Mouse (Mus musculus) hindbrain, embryonic 16.5 days (tissue): ENCODE results near the gene Laptm5. TPM values are rescaled to one million over a fixed set of nuclear protein-coding genes. Genes with fewer than 3 reads are reported as not detected.
A peak's percentile ranks its signal among the peaks of the same experiment; 100 is the strongest.

Source experiments
- ATAC-seq: fragments of 200-750 bp; cut with Nextera tagmentation; 2 replicates; pipeline ENCODE4 v1.8.0; 2017; ENCODE audit warnings: moderate TSS enrichment, moderate library complexity
- H3K27ac ChIP-seq: fragments of 300-500 bp; sonication (generic); 2 replicates; pipeline ENCODE4 v1.5.1; 2014; ENCODE audit warnings: low read depth, mild to moderate bottlenecking, control low read depth, low read length, moderate library complexity
- H3K27me3 ChIP-seq: fragments of 300-500 bp; sonication (generic); replicated peaks from 2 replicates; pipeline ENCODE4 v1.6.1; 2014; ENCODE audit warnings: low read length; ENCODE audit not compliant: control insufficient read depth, insufficient read depth
- H3K36me3 ChIP-seq: fragments of 300-500 bp; sonication (generic); 2 replicates; pipeline ENCODE4 v1.6.1; 2014; ENCODE audit warnings: mild to moderate bottlenecking, low read length, moderate library complexity, mixed read lengths; ENCODE audit not compliant: control insufficient read depth, insufficient read depth
- H3K4me1 ChIP-seq: fragments of 300-500 bp; sonication (generic); 2 replicates; pipeline ENCODE4 v1.6.1; 2014; ENCODE audit warnings: low read depth, low read length; ENCODE audit not compliant: control insufficient read depth, insufficient read depth
- H3K4me2 ChIP-seq: fragments of 300-500 bp; sonication (generic); 2 replicates; pipeline ENCODE4 v1.6.1; 2014; ENCODE audit warnings: mild to moderate bottlenecking, low read length, control low read depth, moderate library complexity
- H3K4me3 ChIP-seq: fragments of 300-500 bp; sonication (generic); 2 replicates; pipeline ENCODE4 v1.5.1; 2014; ENCODE audit warnings: mild to moderate bottlenecking, low read length, control low read depth, moderate library complexity
- H3K9ac ChIP-seq: fragments of 300-500 bp; sonication (generic); 2 replicates; pipeline ENCODE4 v1.6.1; 2014; ENCODE audit warnings: low read depth, mild to moderate bottlenecking, control low read depth, low read length, moderate library complexity
- H3K9me3 ChIP-seq: fragments of 300-500 bp; sonication (generic); 2 replicates; pipeline ENCODE4 v1.6.1; 2014; ENCODE audit warnings: mild to moderate bottlenecking, low read length, moderate library complexity; ENCODE audit not compliant: control insufficient read depth
- WGBS: fragments of 180-500 bp; shearing (Covaris S2); extraction: QIAGEN DNeasy Blood & Tissue Kit; methylation state at CpG from one replicate; pipeline ENCODE4 v1.1.7; 2014; 5-methylcytosine and 5-hydroxymethylcytosine counted together
- polyA plus RNA-seq: library from polyadenylated mRNA; unstranded; fragments of >200 nt; fragmentation: Nextera tagmentation; extraction: Ambion mirVana; gene quantifications from 2 replicates; pipeline ENCODE4 v1.2.1, GENCODE M21; 2015

Laptm5 gene
- polyA plus RNA-seq, 1 experiment from 2014 or later, result 27.2 TPM

GRCm38 (mm10) chr4:130905882-130906281 is 7.0 kb upstream of the Laptm5 start:
- ATAC-seq, result no peak; the same call in 1 of the 2 replicates
- Histone ChIP-seq H3K9ac (no peak overlapping the region), H3K9me3 (no peaks in the 10 kb centered on the region), H3K4me3 (no peak overlapping the region), H3K27ac (no peak overlapping the region), H3K4me1 (peaks cover 3% of the 10 kb centered on the region; the same call in 1 of the 2 replicates), H3K36me3 (no peaks in the 10 kb centered on the region), H3K4me2 (no peak overlapping the region), H3K27me3 (no peaks in the 10 kb centered on the region)
- 85% methylated on average over 6 of the region's 6 CpGs for WGBS

GRCm38 (mm10) chr4:130906296-130906695 is 6.6 kb upstream of the Laptm5 start:
- peak; percentile 73 for ATAC-seq
- H3K27me3 ChIP-seq, result no peaks in the 10 kb centered on the region
- no peak overlapping the region for H3K4me3 ChIP-seq
- no peaks in the 10 kb centered on the region for H3K9me3 ChIP-seq
- no peaks in the 10 kb centered on the region for H3K36me3 ChIP-seq
- no peak overlapping the region for H3K27ac ChIP-seq
- no peak overlapping the region for H3K4me2 ChIP-seq
- WGBS, result 27% methylated on average over 8 of the region's 8 CpGs
- no peak overlapping the region for H3K9ac ChIP-seq
- H3K4me1 ChIP-seq, result peaks cover 3% of the 10 kb centered on the region; the same call in 1 of the 2 replicates

GRCm38 (mm10) chr4:130907200-130908069 is 5.5 kb upstream of the Laptm5 start:
- 65% methylated on average over 19 of the region's 19 CpGs for WGBS
- H3K4me2 ChIP-seq, result no peak overlapping the region
- no peaks in the 10 kb centered on the region for H3K27me3 ChIP-seq
- H3K4me1 ChIP-seq, result peaks cover 3% of the 10 kb centered on the region; the same call in 1 of the 2 replicates
- no peaks in the 10 kb centered on the region for H3K9me3 ChIP-seq
- ATAC-seq, result no peak
- H3K27ac ChIP-seq, result no peak overlapping the region
- no peaks in the 10 kb centered on the region for H3K36me3 ChIP-seq
- H3K4me3 ChIP-seq, result no peak overlapping the region
- H3K9ac ChIP-seq, result no peak overlapping the region

GRCm38 (mm10) chr4:130908133-130908532 is 4.8 kb upstream of the Laptm5 start:
- WGBS, result 93% methylated on average over 10 of the region's 10 CpGs

GRCm38 (mm10) chr4:130909167-130909874 is 3.6 kb upstream of the Laptm5 start:
- no peaks in the 10 kb centered on the region for H3K27me3 ChIP-seq
- H3K4me2 ChIP-seq, result no peak overlapping the region
- WGBS, result 55% methylated on average over 17 of the region's 17 CpGs
- H3K4me3 ChIP-seq, result no peak overlapping the region
- no peaks in the 10 kb centered on the region for H3K36me3 ChIP-seq
- no peak overlapping the region for H3K9ac ChIP-seq
- H3K27ac ChIP-seq, result no peak overlapping the region
- H3K4me1 ChIP-seq, result peaks cover 3% of the 10 kb centered on the region; the same call in 1 of the 2 replicates
- no peaks in the 10 kb centered on the region for H3K9me3 ChIP-seq
- no peak for ATAC-seq

More at GRCm38 (mm10) chr4:130908133-130908532, 4.8 kb upstream of the Laptm5 start:
- Histone ChIP-seq H3K4me3 (no peak overlapping the region), H3K27ac (no peak overlapping the region), H3K36me3 (no peaks in the 10 kb centered on the region), H3K4me1 (peaks cover 3% of the 10 kb centered on the region; the same call in 1 of the 2 replicates), H3K9ac (no peak overlapping the region), H3K4me2 (no peak overlapping the region), H3K27me3 (no peaks in the 10 kb centered on the region), H3K9me3 (no peaks in the 10 kb centered on the region)
- ATAC-seq, result no peak

GRCm38 (mm10) chr4:130910666-130911065 is 2.3 kb upstream of the Laptm5 start:
- no peak overlapping the region for H3K27ac ChIP-seq
- 54% methylated on average over 7 of the region's 7 CpGs for WGBS
- no peak overlapping the region for H3K4me3 ChIP-seq
- no peak overlapping the region for H3K9ac ChIP-seq
- H3K4me2 ChIP-seq, result no peak overlapping the region
- no peaks in the 10 kb centered on the region for H3K27me3 ChIP-seq
- no peak for ATAC-seq
- no peaks in the 10 kb centered on the region for H3K9me3 ChIP-seq
- H3K36me3 ChIP-seq, result no peaks in the 10 kb centered on the region
- peaks cover 3% of the 10 kb centered on the region; the same call in 1 of the 2 replicates for H3K4me1 ChIP-seq

GRCm38 (mm10) chr4:130912626-130913025 is 299 bp upstream of the Laptm5 start:
- 77% methylated on average over 3 of the region's 3 CpGs for WGBS

GRCm38 (mm10) chr4:130913511-130913910 is 586 bp downstream of the Laptm5 start:
- WGBS, result 80% methylated on average over 3 of the region's 3 CpGs
- H3K4me3 ChIP-seq, result no peak overlapping the region
- no peaks in the 10 kb centered on the region for H3K4me1 ChIP-seq
- H3K9me3 ChIP-seq, result no peaks in the 10 kb centered on the region
- H3K36me3 ChIP-seq, result no peaks in the 10 kb centered on the region
- ATAC-seq, result no peak
- no peak overlapping the region for H3K4me2 ChIP-seq
- H3K27ac ChIP-seq, result no peak overlapping the region
- no peak overlapping the region for H3K9ac ChIP-seq
- H3K27me3 ChIP-seq, result no peaks in the 10 kb centered on the region

More at GRCm38 (mm10) chr4:130912626-130913025, 299 bp upstream of the Laptm5 start:
- Histone ChIP-seq H3K4me1 (no peaks in the 10 kb centered on the region), H3K9me3 (no peaks in the 10 kb centered on the region), H3K36me3 (no peaks in the 10 kb centered on the region), H3K27ac (no peak overlapping the region), H3K9ac (no peak overlapping the region), H3K4me2 (no peak overlapping the region), H3K4me3 (no peak overlapping the region), H3K27me3 (no peaks in the 10 kb centered on the region)
- no peak for ATAC-seq

- H3K9ac ChIP-seq, result no peak overlapping the region
- H3K4me1 ChIP-seq, result no peaks in the 10 kb centered on the region
- ATAC-seq, result no peak
- no peaks in the 10 kb centered on the region for H3K36me3 ChIP-seq
- H3K4me3 ChIP-seq, result no peak overlapping the region
- no peak overlapping the region for H3K4me2 ChIP-seq
- no peak overlapping the region for H3K27ac ChIP-seq
- 90% methylated on average over 4 of the region's 4 CpGs for WGBS
- H3K9me3 ChIP-seq, result no peaks in the 10 kb centered on the region
- H3K27me3 ChIP-seq, result no peaks in the 10 kb centered on the region
Measured at GRCm38 (mm10) chr4:130914011-130914410, 1.1 kb downstream of the Laptm5 start.
